ENCODE assay signal across 9 mouse cellular contexts in the genomic region with DNA sequence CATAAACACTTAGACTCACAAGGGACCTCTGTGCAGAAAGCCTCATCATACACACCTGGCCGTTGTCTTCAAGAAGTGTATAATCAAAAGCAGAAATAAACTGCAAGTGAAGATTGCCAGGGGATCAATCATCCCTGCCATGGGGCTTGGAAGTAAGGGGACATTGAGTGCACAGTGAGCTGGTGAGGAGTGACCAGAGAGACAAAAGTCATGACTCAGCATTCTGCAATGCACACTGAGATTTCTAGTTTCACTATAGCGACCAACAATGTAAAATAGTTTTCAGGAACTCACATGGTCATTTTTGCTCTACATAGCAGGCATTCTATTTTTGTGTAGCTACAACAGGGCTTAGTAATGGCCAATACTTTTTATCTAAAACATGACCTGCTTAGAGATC. TPM values are rescaled to one million over a fixed set of nuclear protein-coding genes. Genes with fewer than 3 reads are reported as not detected.
DNase-seq lines count a peak whose midpoint lies in the region; ATAC-seq and TF ChIP-seq lines count a peak whose summit lies in the region.
"Had no signal": no experiment of that assay in that cellular context is flagged by ENCODE, and none has a peak within 500 bp of the region (broad histone marks: within the 10 kb centered on the region; RNA-seq: fewer than 3 reads in every experiment).

No protein-coding gene starts in this region.

- H3K27me3 ChIP-seq in intestine, embryonic 14.5 days (replicated peaks; ENCODE audit: control insufficient read depth, insufficient read depth, low read length): no peaks in the 10 kb centered on the region
- no peaks in the 10 kb centered on the region for H3K27me3 ChIP-seq in intestine, embryonic 15.5 days (replicated peaks)
- no peaks in the 10 kb centered on the region for H3K27me3 ChIP-seq in lung, postnatal 0 days (replicated peaks; ENCODE audit: insufficient read depth, low read length)
- H3K27me3 ChIP-seq in hindbrain, postnatal 0 days (ENCODE audit: insufficient read depth, low read length): no peaks in the 10 kb centered on the region
- H3K27me3 ChIP-seq in stomach, embryonic 16.5 days (ENCODE audit: control insufficient read depth, insufficient read depth, low read length): no peaks in the 10 kb centered on the region

- no peak overlapping the region for H3K9ac ChIP-seq in intestine, embryonic 14.5 days (ENCODE audit: low read length)
- no peak overlapping the region for H3K9ac ChIP-seq in intestine, embryonic 15.5 days
- no peak overlapping the region for H3K9ac ChIP-seq in lung, postnatal 0 days (replicated peaks; ENCODE audit: low read depth)
- H3K9ac ChIP-seq in hindbrain, postnatal 0 days (replicated peaks; ENCODE audit: low read length): no peak overlapping the region
- no peak overlapping the region for H3K9ac ChIP-seq in stomach, embryonic 16.5 days (ENCODE audit: low read length)

- H3K4me3 ChIP-seq in intestine, embryonic 14.5 days (ENCODE audit: low read depth, low read length): no peak overlapping the region
- no peak overlapping the region for H3K4me3 ChIP-seq in intestine, embryonic 15.5 days (replicated peaks)
- H3K4me3 ChIP-seq in lung, postnatal 0 days (ENCODE audit: low read depth, low read length): peak overlapping the region; percentile 10; the same call in 1 of the 2 replicates
- H3K4me3 ChIP-seq in hindbrain, postnatal 0 days (ENCODE audit: low read length): no peak overlapping the region
- H3K4me3 ChIP-seq in stomach, embryonic 16.5 days (replicated peaks; ENCODE audit: low read length): no peak overlapping the region

- peaks cover 4% of the 10 kb centered on the region; the same call in 1 of the 2 replicates for H3K4me1 ChIP-seq in intestine, embryonic 14.5 days (replicated peaks; ENCODE audit: control insufficient read depth, insufficient read depth, low read length)
- no peaks in the 10 kb centered on the region; the same call in 1 of the 2 replicates for H3K4me1 ChIP-seq in intestine, embryonic 15.5 days (replicated peaks)
- H3K4me1 ChIP-seq in lung, postnatal 0 days (ENCODE audit: insufficient read depth, low read depth, low read length): no peaks in the 10 kb centered on the region
- peaks cover 7% of the 10 kb centered on the region for H3K4me1 ChIP-seq in hindbrain, postnatal 0 days (ENCODE audit: insufficient read depth, low read length)
- 0 out of 2 replicates have a peak, but pooled peaks cover 5% of the 10 kb centered on the region for H3K4me1 ChIP-seq in stomach, embryonic 16.5 days (ENCODE audit: control insufficient read depth, insufficient read depth, low read length)

- WGBS in intestine, embryonic 14.5 days: 74% methylated on average over 2 of the region's 2 CpGs
- 76% methylated on average over 2 of the region's 2 CpGs for WGBS in intestine, embryonic 15.5 days
- 43% methylated on average over 2 of the region's 2 CpGs for WGBS in lung, postnatal 0 days
- 77% methylated on average over 2 of the region's 2 CpGs for WGBS in hindbrain, postnatal 0 days
- WGBS in stomach, embryonic 16.5 days: 56% methylated on average over 2 of the region's 2 CpGs

- H3K27ac ChIP-seq in intestine, embryonic 14.5 days (ENCODE audit: low read depth): no peak overlapping the region
- no peak overlapping the region for H3K27ac ChIP-seq in intestine, embryonic 15.5 days
- H3K27ac ChIP-seq in lung, postnatal 0 days (ENCODE audit: low read length): no peak overlapping the region
- H3K27ac ChIP-seq in hindbrain, postnatal 0 days: no peak overlapping the region
- H3K27ac ChIP-seq in stomach, embryonic 16.5 days (ENCODE audit: low read length): no peak overlapping the region; the same call in 1 of the 2 replicates

- no peak for DNase-seq in intestine, embryonic 14.5 days (ENCODE audit: low spot score)
- peak; percentile 43 for DNase-seq in lung, postnatal 0 days (ENCODE audit: low spot score)
- no peak for DNase-seq in lung, adult 18-20 months
- DNase-seq in hindbrain, postnatal 0 days (ENCODE audit: low spot score): no peak
- DNase-seq in urinary bladder, postnatal 25 days (ENCODE audit: low spot score): no peak

- TF ChIP-seq EP300 in lung, postnatal 0 days (IDR thresholded peaks at IDR 0.05): no peak

- ATAC-seq in intestine, embryonic 14.5 days (replicated peaks; ENCODE audit: low FRiP score, low TSS enrichment, low read depth): no peak
- no peak for ATAC-seq in intestine, embryonic 15.5 days
- no peak for ATAC-seq in lung, postnatal 0 days
- ATAC-seq in hindbrain, postnatal 0 days: no peak
- ATAC-seq in stomach, embryonic 16.5 days (ENCODE audit: insufficient read depth, low FRiP score): no peak
- ATAC-seq: activated CD4-positive, CD25-positive, alpha-beta regulatory T cell, adult 4 months had no signal

- no peaks in the 10 kb centered on the region for H3K9me3 ChIP-seq in intestine, embryonic 14.5 days (ENCODE audit: control insufficient read depth, low read length)
- H3K9me3 ChIP-seq in intestine, embryonic 15.5 days: no peaks in the 10 kb centered on the region
- no peaks in the 10 kb centered on the region for H3K9me3 ChIP-seq in lung, postnatal 0 days (ENCODE audit: low read length)
- H3K9me3 ChIP-seq in hindbrain, postnatal 0 days (ENCODE audit: low read length): no peaks in the 10 kb centered on the region
- H3K9me3 ChIP-seq in stomach, embryonic 16.5 days (replicated peaks; ENCODE audit: control insufficient read depth, low read length): no peaks in the 10 kb centered on the region
- H3K9me3 ChIP-seq: G1E had no signal

- no peaks in the 10 kb centered on the region for H3K36me3 ChIP-seq in intestine, embryonic 14.5 days (ENCODE audit: control insufficient read depth, insufficient read depth, low read length)
- H3K36me3 ChIP-seq in intestine, embryonic 15.5 days: no peaks in the 10 kb centered on the region
- H3K36me3 ChIP-seq in lung, postnatal 0 days (ENCODE audit: insufficient read depth, low read length): no peaks in the 10 kb centered on the region
- H3K36me3 ChIP-seq in hindbrain, postnatal 0 days (ENCODE audit: insufficient read depth, low read length): no peaks in the 10 kb centered on the region
- H3K36me3 ChIP-seq in stomach, embryonic 16.5 days (ENCODE audit: control insufficient read depth, insufficient read depth, low read length): no peaks in the 10 kb centered on the region
- H3K36me3 ChIP-seq: G1E had no signal

- H3K4me2 ChIP-seq in intestine, embryonic 14.5 days (ENCODE audit: low read length): peak overlapping the region; percentile 69; the same call in 1 of the 2 replicates
- no peak overlapping the region for H3K4me2 ChIP-seq in intestine, embryonic 15.5 days (replicated peaks)
- H3K4me2 ChIP-seq in lung, postnatal 0 days (replicated peaks; ENCODE audit: low read depth, low read length): peak overlapping the region; percentile 51
- peak overlapping the region; percentile 66 for H3K4me2 ChIP-seq in hindbrain, postnatal 0 days (ENCODE audit: low read depth, low read length)
- peak overlapping the region; percentile 5 for H3K4me2 ChIP-seq in stomach, embryonic 16.5 days (ENCODE audit: low read depth, low read length)

- no peak for TF ChIP-seq CTCF in lung, postnatal 0 days (IDR thresholded peaks at IDR 0.05)
- no peak for TF ChIP-seq CTCF in hindbrain, postnatal 0 days (IDR thresholded peaks at IDR 0.05; ENCODE audit: low read depth)

RNA-seq across cellular contexts. Expression of gene Fam13a, which starts 1.7 kb away (rescaled TPM):
- 9.9 and 13.1 TPM in 2 replicates for polyA plus RNA-seq in intestine, embryonic 14.5 days (2014; fragmentation: Nextera tagmentation; extraction: Ambion mirVana)
- polyA plus RNA-seq in intestine, embryonic 15.5 days (2015; fragmentation: Nextera tagmentation; extraction: Ambion mirVana): 14.5 and 14.9 TPM in 2 replicates
- 21.4 and 23.5 TPM in 2 replicates for polyA plus RNA-seq in lung, postnatal 0 days (2015; fragmentation: Nextera tagmentation; extraction: Ambion mirVana)
- 2.9 and 5.1 TPM in 2 replicates for total RNA-seq in hindbrain, postnatal 0 days (2014; rRNA removed)
- 14.3 and 14.4 TPM in 2 replicates for polyA plus RNA-seq in hindbrain, postnatal 0 days (2015; fragmentation: Nextera tagmentation; extraction: Ambion mirVana)
- polyA plus RNA-seq in stomach, embryonic 16.5 days (2015; fragmentation: Nextera tagmentation; extraction: Ambion mirVana): 13.8 and 14.9 TPM in 2 replicates
- polyA plus RNA-seq: activated CD4-positive, CD25-positive, alpha-beta regulatory T cell, adult 4 months; G1E had no signal
